Mouse (Mus musculus) cerebellum, adult (tissue): ENCODE measurements around the gene Gm15093.
"Not testable (repeated sequence)": the region's sequence is repeated elsewhere in the genome, so short reads cannot be mapped to it uniquely, and the experiment has no call there.

ENCODE experiments used
- ATAC-seq: cut with Nextera tagmentation; 2 replicates; pipeline ENCODE4 v1.9.2; 2017; ENCODE audit warnings: mild to moderate bottlenecking, moderate library complexity, mixed read lengths; ENCODE audit not compliant: insufficient number of reproducible peaks, low FRiP score, low TSS enrichment

Gm15093 gene

GRCm38 (mm10) chrX:149272077-149272476 is at the start of gene Gm15093:
Gene Gm15093 (plus strand): TSS chrX:149272377.
- not testable (repeated sequence) for ATAC-seq
